Mouse (Mus musculus) heart, postnatal 0 days (tissue): Measurements from ENCODE around the gene Pld3. TPM values are rescaled to one million over a fixed set of nuclear protein-coding genes. Genes with fewer than 3 reads are reported as not detected.

Source experiments
- ATAC-seq: fragments of 200-750 bp; cut with Nextera tagmentation; 2 replicates; pipeline ENCODE4 v1.8.0; 2017; ENCODE audit warnings: low read depth, moderate number of reproducible peaks, moderate library complexity; ENCODE audit not compliant: insufficient read depth
- DNase-seq: peaks from one replicate; pipeline ENCODE4 v3.0.0-alpha.2; 2016; ENCODE audit warnings: low spot score
- H3K27ac ChIP-seq: fragments of 300-500 bp; sonication (generic); 2 replicates; pipeline ENCODE4 v1.5.1; 2014; ENCODE audit warnings: low read depth, mild to moderate bottlenecking
- H3K27me3 ChIP-seq: fragments of 300-500 bp; sonication (generic); 2 replicates; pipeline ENCODE4 v1.6.1; 2014; ENCODE audit warnings: low read length, mixed read lengths; ENCODE audit not compliant: control insufficient read depth, insufficient read depth
- H3K36me3 ChIP-seq: fragments of 300-500 bp; sonication (generic); replicated peaks from 2 replicates; pipeline ENCODE4 v1.6.1; 2014; ENCODE audit warnings: low read length, mixed read lengths; ENCODE audit not compliant: control insufficient read depth, insufficient read depth
- H3K4me1 ChIP-seq: fragments of 300-500 bp; sonication (generic); 2 replicates; pipeline ENCODE4 v1.6.1; 2014; ENCODE audit warnings: antibody characterized with exemption; ENCODE audit not compliant: control insufficient read depth, insufficient read depth
- H3K4me2 ChIP-seq: fragments of 300-500 bp; sonication (generic); 2 replicates; pipeline ENCODE4 v1.6.1; 2014; ENCODE audit warnings: low read depth, mild to moderate bottlenecking, low read length, moderate library complexity
- H3K4me3 ChIP-seq: fragments of 300-500 bp; sonication (generic); 2 replicates; pipeline ENCODE4 v1.5.1; 2014; ENCODE audit warnings: low read depth, low read length
- H3K9ac ChIP-seq: fragments of 300-500 bp; sonication (generic); replicated peaks from 2 replicates; pipeline ENCODE4 v1.6.1; 2014; ENCODE audit warnings: low read depth, low read length, mixed read lengths
- H3K9me3 ChIP-seq: fragments of 300-500 bp; sonication (generic); replicated peaks from 2 replicates; pipeline ENCODE4 v1.6.1; 2016; ENCODE audit warnings: low read length; ENCODE audit not compliant: control insufficient read depth
- CTCF ChIP-seq: IDR thresholded peaks from 2 replicates; pipeline ENCODE4 v1.5.1; 2016; ENCODE audit warnings: antibody characterized with exemption, control low read depth, low read depth
- EP300 ChIP-seq: IDR thresholded peaks from 2 replicates; pipeline ENCODE4 v1.6.1; 2016; ENCODE audit warnings: antibody characterized with exemption, low read depth
- WGBS: fragments of 180-500 bp; shearing (Covaris S2); extraction: QIAGEN DNeasy Blood & Tissue Kit; methylation state at CpG from one replicate; pipeline ENCODE4 v1.1.7; 2014; 5-methylcytosine and 5-hydroxymethylcytosine counted together
- polyA plus RNA-seq: library from polyadenylated mRNA; unstranded; fragments of >200 nt; fragmentation: Nextera tagmentation; extraction: Ambion mirVana; gene quantifications from 2 replicates; pipeline ENCODE4 v1.2.1, GENCODE M21; 2015
- total RNA-seq: library from RNA; depleted of rRNA; stranded (reverse); fragments of >200 nt; gene quantifications from 2 replicates; pipeline ENCODE4 v1.2.3, GENCODE M21; 2014; ENCODE audit warnings: low replicate concordance; rRNA removed

Pld3 gene
- 37.3 and 58.5 TPM in 2 replicates for total RNA-seq
- polyA plus RNA-seq: 38.9 and 43.8 TPM in 2 replicates

GRCm38 (mm10) chr7:27552931-27553513 is at the start of gene Pld3, which contains the start of gene 2310022A10Rik:
TSS of gene Pld3 (minus strand) at chr7:27553218.
TSS of gene 2310022A10Rik (plus strand) at chr7:27553233.
- no peaks in the 10 kb centered on the region for H3K27me3 ChIP-seq
- ATAC-seq (peak; percentile 100), DNase-seq (peak; percentile 98)
- no peaks in the 10 kb centered on the region for H3K4me1 ChIP-seq
- peaks cover 10% of the 10 kb centered on the region for H3K36me3 ChIP-seq
- H3K27ac ChIP-seq: peak within 1 kb of the TSS; percentile 52
- peak within 1 kb of the TSS; percentile 77 for H3K9ac ChIP-seq
- WGBS: under 1% methylated on average over 41 of the region's 41 CpGs
- no peak for TF ChIP-seq CTCF
- no peak for TF ChIP-seq EP300
- no peaks in the 10 kb centered on the region for H3K9me3 ChIP-seq
- peak within 1 kb of the TSS; percentile 83 for H3K4me3 ChIP-seq
- peak within 1 kb of the TSS; percentile 82 for H3K4me2 ChIP-seq

DNA sequence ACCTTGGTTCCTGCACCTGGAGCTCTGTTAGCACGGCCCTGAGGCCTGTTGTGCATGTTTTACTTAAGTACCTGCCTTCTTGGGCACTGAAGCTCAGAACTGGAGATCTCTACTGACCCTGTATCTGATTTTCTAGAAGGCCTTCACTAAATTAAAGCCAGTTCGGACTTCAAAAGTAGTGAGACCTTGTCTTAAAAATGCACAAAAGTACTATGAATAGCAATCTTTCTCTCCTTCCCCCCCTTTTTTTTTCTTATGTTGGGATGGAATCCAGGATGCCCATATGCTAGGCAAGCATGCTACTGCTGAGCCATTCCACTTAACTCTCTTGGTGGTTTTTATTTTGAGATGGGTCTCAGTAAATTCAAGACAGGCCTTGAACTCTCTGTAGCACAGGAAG is 49.1 kb upstream of the Pld3 start:
- no peak overlapping the region for H3K27ac ChIP-seq
- no peaks in the 10 kb centered on the region for H3K36me3 ChIP-seq
- H3K9ac ChIP-seq: no peak overlapping the region
- H3K9me3 ChIP-seq: no peaks in the 10 kb centered on the region
- no peak for TF ChIP-seq CTCF
- no peak for TF ChIP-seq EP300
- no peak for DNase-seq
- ATAC-seq: no peak
- no peak overlapping the region for H3K4me3 ChIP-seq
- H3K4me2 ChIP-seq: no peak overlapping the region
- WGBS: 72% methylated on average over 2 of the region's 2 CpGs
- no peaks in the 10 kb centered on the region for H3K27me3 ChIP-seq
- H3K4me1 ChIP-seq: peaks cover 66% of the 10 kb centered on the region

GRCm38 (mm10) chr7:27601628-27602027 is 48.6 kb upstream of the Pld3 start:
- H3K36me3 ChIP-seq: no peaks in the 10 kb centered on the region
- H3K9ac ChIP-seq: no peak overlapping the region
- ATAC-seq (no peak), DNase-seq (no peak)
- no peaks in the 10 kb centered on the region for H3K9me3 ChIP-seq
- 52% methylated on average over 4 of the region's 4 CpGs for WGBS
- H3K4me3 ChIP-seq: no peak overlapping the region
- H3K4me2 ChIP-seq: no peak overlapping the region
- H3K27me3 ChIP-seq: no peaks in the 10 kb centered on the region
- TF ChIP-seq CTCF: no peak
- H3K4me1 ChIP-seq: peaks cover 66% of the 10 kb centered on the region
- H3K27ac ChIP-seq: no peak overlapping the region

DNA sequence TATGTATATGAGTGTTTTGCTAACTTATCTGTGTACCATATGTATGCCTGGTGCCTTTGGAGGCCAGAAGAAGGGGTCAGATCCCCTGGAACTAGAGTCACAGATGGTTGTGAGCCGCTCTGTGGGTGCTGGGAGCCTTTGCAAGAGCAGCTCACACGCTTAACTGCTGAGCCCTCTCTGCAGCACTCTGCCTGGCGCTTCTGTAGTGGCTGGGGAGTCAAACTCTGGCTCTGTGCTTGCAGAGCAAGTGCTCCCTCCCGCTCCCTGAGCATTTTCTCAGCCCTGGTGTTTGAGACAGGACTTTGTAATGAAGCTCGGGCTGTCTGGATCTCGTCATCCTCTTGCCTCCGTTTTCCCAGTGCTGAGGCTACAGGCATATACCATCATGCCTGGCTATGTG is 45.0 kb upstream of the Pld3 start:
- H3K9me3 ChIP-seq: no peaks in the 10 kb centered on the region
- no peak overlapping the region for H3K9ac ChIP-seq
- no peaks in the 10 kb centered on the region for H3K27me3 ChIP-seq
- H3K4me3 ChIP-seq: no peak overlapping the region
- 0 out of 2 replicates have a peak overlapping the region, but pooled peaks have one; percentile 66 for H3K27ac ChIP-seq
- TF ChIP-seq EP300: no peak
- no peak for TF ChIP-seq CTCF
- no peak for DNase-seq
- peaks cover 67% of the 10 kb centered on the region for H3K4me1 ChIP-seq
- no peak for ATAC-seq
- H3K4me2 ChIP-seq: no peak overlapping the region
- 53% methylated on average over 7 of the region's 7 CpGs for WGBS
- H3K36me3 ChIP-seq: no peaks in the 10 kb centered on the region

DNA sequence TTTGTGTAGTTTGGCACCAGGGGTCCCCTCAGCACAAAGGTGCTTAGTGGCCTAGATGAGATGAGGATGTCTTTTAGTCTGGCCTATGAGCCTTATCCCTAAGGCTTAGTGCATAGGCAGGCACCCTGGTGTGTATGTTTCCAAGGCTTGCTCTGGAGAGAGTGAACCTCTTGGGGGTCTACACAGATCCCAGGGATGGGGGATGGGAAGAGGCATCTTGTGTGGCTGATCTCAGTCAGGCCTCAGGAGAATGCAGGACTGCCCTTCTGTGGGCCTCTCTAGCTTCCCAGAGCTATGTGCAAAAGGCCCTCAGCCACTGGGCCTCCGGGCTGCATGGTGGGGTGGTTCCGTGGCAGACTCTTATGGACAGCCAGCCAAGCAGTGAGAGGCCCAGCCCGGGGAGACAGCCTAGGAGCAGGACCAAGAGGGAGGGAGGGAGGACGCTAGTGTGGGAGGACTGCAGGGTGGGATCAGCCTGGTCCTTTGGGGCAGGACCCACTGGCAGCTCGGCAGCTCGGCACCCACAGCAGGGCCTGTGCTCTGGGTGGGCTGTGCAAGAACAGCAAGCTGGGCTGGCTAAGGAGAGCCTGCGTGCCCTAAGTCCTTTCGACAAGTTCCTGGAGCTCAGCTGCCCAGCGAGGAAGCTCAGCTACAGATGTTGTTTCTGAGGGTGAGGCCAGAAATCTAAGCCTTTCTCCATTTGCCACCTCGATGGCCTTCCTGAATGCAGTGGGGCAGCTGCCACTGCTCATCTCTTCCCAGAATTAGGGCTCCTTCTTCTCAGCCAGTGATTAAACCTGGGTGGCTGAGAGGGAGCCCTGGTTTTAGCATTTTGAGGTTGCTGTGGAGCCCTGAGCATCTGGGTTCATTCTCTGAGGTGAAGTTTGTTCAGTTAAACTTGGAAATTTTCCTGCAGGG is 43.8 kb upstream of the Pld3 start:
- ATAC-seq: peak; percentile 15; the same call in 1 of the 2 replicates
- Histone ChIP-seq H3K36me3 (no peaks in the 10 kb centered on the region), H3K27me3 (no peaks in the 10 kb centered on the region), H3K4me1 (peaks cover 71% of the 10 kb centered on the region), H3K4me3 (0 out of 2 replicates have a peak overlapping the region, but pooled peaks have one; percentile 5), H3K9ac (peak overlapping the region; percentile 39; the same call in 1 of the 2 replicates), H3K27ac (peak overlapping the region; percentile 66), H3K9me3 (no peaks in the 10 kb centered on the region), H3K4me2 (peak overlapping the region; percentile 26)
- 25% methylated on average over 10 of the region's 10 CpGs for WGBS
- peak; percentile 35 for DNase-seq
- TF ChIP-seq EP300 (no peak), CTCF (no peak)
